Mouse (Mus musculus) lung, postnatal 0 days (tissue): ENCODE measurements around the gene Mfsd4b2.
"Not testable (repeated sequence)": the region's sequence is repeated elsewhere in the genome, so short reads cannot be mapped to it uniquely, and the experiment has no call there.

Experiments used
- CTCF ChIP-seq: IDR thresholded peaks from 2 replicates; pipeline ENCODE4 v1.5.1; 2016; ENCODE audit warnings: antibody characterized with exemption, mild to moderate bottlenecking
- EP300 ChIP-seq: IDR thresholded peaks from 2 replicates; pipeline ENCODE4 v1.6.1; 2016; ENCODE audit warnings: antibody characterized with exemption, mild to moderate bottlenecking, control low read depth

DNA sequence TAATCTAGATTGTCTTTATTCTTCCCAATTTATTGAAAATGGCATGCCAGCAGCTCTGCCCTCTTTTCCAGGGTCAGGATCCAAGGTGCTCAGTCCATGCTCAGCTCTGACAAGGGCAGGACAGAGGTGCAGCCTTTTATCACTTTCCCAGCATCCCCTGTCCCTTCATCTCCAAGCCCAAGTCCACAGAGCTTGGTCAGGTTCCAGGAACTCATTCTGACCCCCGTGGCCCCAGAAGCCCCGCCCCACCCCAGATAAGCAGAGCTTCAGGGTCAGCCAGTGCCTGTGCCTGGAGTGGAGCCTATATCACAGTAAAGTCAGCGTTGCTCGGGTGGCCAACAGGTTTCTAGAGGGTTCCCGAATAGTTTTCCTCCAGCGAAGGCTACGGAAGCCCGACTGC is 2.2 kb downstream of the Mfsd4b2 start:
- TF ChIP-seq CTCF, EP300: not testable (repeated sequence)
